Mouse (Mus musculus): Measurements from ENCODE around the gene Ifna4. TPM values are rescaled to one million over a fixed set of nuclear protein-coding genes. Genes with fewer than 3 reads are reported as not detected.

Ifna4 gene
- polyA plus RNA-seq, 1 experiment from 2014 or later = not detected

DNA sequence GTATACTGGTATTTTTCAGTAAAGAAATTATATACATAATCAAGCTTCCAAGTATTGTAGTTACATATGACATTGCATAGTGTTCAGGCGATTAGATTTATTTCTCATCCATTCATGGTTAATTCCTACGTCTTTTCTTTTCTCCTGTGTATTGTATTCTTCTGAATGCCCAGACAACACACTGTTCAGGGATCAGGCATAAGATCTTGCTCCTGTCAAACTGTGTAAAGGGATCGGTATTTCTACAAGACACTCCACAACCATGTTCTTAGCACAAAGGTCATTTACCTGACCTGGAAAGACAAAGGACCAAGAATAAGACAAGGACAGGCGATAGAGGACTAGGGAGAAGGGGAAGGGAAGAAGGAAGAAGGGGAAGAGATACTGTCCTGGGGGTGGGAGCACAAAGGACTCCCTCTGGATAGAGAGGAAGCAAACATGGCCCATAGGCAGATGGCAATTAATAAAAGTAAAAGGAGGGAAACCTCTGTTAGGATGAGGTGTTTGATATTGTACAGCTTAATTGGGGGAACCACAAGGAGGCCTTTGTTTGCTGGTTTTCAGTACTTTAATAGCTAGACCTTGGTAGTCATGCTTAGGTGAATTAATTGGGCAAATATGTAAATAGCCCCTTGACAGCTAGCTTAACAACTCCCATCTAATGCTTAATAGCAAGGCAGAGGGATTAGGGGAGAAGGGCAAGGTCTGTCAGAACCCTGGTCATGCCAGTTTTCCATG is 9.5 kb downstream of the Ifna4 start:
- DNase-seq (ENCODE audit: low spot score) (no peak), ATAC-seq (ENCODE audit: low read depth) (no peak)
- no peak overlapping the region for H3K4me3 ChIP-seq (ENCODE audit: low read depth, low read length)
- 60% methylated on average over 4 of the region's 4 CpGs for WGBS
- no peak overlapping the region for H3K27ac ChIP-seq (replicated peaks; ENCODE audit: low read depth, low read length)
- no peaks in the 10 kb centered on the region for H3K27me3 ChIP-seq (replicated peaks; ENCODE audit: control insufficient read depth, insufficient read depth, low read length)
- H3K9ac ChIP-seq (ENCODE audit: low read depth, low read length) = no peak overlapping the region
- no peak overlapping the region for H3K4me2 ChIP-seq (ENCODE audit: low read depth, low read length)
- no peaks in the 10 kb centered on the region for H3K4me1 ChIP-seq (ENCODE audit: control insufficient read depth, insufficient read depth, low read length)
- no peaks in the 10 kb centered on the region for H3K9me3 ChIP-seq (ENCODE audit: control insufficient read depth, low read length)
- no peaks in the 10 kb centered on the region for H3K36me3 ChIP-seq (ENCODE audit: control insufficient read depth, insufficient read depth, low read length)

DNA sequence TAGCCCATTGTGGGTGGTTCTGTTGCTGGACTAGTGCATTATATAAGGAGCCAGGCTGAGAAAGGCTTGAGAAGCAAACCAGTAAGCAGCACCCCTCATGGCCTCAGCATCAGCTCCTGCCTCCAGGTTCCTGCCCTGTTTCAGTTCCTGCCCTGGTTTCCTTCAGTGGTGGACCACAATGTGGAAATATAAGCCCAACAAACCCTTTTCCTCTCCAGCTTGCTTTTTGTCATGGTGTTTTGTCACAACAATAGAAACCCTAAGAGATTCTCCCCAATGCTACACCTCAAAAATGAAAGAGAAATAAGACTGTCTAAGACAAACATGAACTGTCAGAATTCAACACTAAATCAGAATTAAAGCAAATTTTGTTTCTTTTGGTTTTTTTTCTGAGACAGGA is 17.6 kb downstream of the Ifna4 start:
- Histone ChIP-seq H3K9ac (ENCODE audit: low read depth, low read length) (no peak overlapping the region), H3K4me1 (ENCODE audit: control insufficient read depth, insufficient read depth, low read length) (no peaks in the 10 kb centered on the region), H3K4me3 (ENCODE audit: low read depth, low read length) (no peak overlapping the region), H3K27me3 (replicated peaks; ENCODE audit: control insufficient read depth, insufficient read depth, low read length) (0 out of 2 replicates have a peak, but pooled peaks cover 3% of the 10 kb centered on the region), H3K9me3 (ENCODE audit: control insufficient read depth, low read length) (no peaks in the 10 kb centered on the region), H3K36me3 (ENCODE audit: control insufficient read depth, insufficient read depth, low read length) (no peaks in the 10 kb centered on the region), H3K27ac (replicated peaks; ENCODE audit: low read depth, low read length) (no peak overlapping the region), H3K4me2 (ENCODE audit: low read depth, low read length) (no peak overlapping the region)
- DNase-seq (ENCODE audit: low spot score) = no peak
- ATAC-seq (ENCODE audit: low read depth) = no peak

DNA sequence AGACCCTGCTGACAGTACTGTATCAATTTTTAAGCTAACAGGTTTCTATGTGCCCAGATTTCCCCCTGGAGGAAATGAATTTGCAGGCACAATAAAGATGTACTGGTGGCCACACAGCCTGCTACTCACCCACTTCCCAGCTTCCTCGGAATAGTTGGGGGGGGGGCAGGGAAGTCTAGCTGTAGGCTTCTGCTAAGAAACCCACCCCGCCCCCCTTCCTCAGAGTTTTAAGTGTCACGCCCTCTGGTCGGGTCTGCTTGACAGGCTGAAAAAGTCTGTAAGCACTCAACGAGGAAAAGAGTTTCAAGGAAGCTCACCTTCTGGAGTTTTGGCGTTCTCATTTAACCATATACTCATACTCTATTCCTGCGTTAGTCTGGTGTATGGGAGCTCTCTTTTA is 21.6 kb downstream of the Ifna4 start:
- H3K36me3 ChIP-seq (ENCODE audit: control insufficient read depth, insufficient read depth, low read length) = no peaks in the 10 kb centered on the region
- no peak overlapping the region for H3K9ac ChIP-seq (ENCODE audit: low read depth, low read length)
- no peak overlapping the region for H3K27ac ChIP-seq (replicated peaks; ENCODE audit: low read depth, low read length)
- WGBS = 1% methylated on average over 7 of the region's 7 CpGs
- 0 out of 2 replicates have a peak, but pooled peaks cover 2% of the 10 kb centered on the region for H3K4me1 ChIP-seq (ENCODE audit: control insufficient read depth, insufficient read depth, low read length)
- H3K4me2 ChIP-seq (ENCODE audit: low read depth, low read length) = no peak overlapping the region
- H3K9me3 ChIP-seq (ENCODE audit: control insufficient read depth, low read length) = no peaks in the 10 kb centered on the region
- no peak overlapping the region for H3K4me3 ChIP-seq (ENCODE audit: low read depth, low read length)
- peaks cover 10% of the 10 kb centered on the region; the same call in 1 of the 2 replicates for H3K27me3 ChIP-seq (replicated peaks; ENCODE audit: control insufficient read depth, insufficient read depth, low read length)
- no peak for ATAC-seq (ENCODE audit: low read depth)
- no peak for DNase-seq (ENCODE audit: low spot score)

DNA sequence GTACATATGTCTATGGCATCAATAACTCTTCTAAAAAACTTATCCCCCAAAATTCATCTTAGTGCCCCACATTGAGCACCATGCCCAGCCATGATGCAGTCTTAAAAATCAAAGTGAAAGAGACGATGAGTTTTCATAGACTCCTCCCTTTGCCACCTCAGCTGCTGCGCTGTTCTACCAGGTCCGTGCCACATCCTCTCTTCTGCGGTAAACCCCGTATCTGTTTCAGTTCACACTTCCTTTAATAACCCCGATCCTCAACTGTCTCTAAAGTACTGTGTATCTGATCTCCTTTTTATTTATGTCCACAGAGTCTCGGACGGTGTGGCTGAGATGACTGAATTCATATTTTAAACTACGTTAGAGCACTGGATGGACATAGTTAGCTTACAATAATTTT is 22.9 kb downstream of the Ifna4 start:
- DNase-seq (ENCODE audit: low spot score) (no peak), ATAC-seq (ENCODE audit: low read depth) (no peak)
- H3K27ac ChIP-seq (replicated peaks; ENCODE audit: low read depth, low read length) = no peak overlapping the region
- 0 out of 2 replicates have a peak, but pooled peaks cover 2% of the 10 kb centered on the region for H3K4me1 ChIP-seq (ENCODE audit: control insufficient read depth, insufficient read depth, low read length)
- no peak overlapping the region for H3K4me2 ChIP-seq (ENCODE audit: low read depth, low read length)
- no peaks in the 10 kb centered on the region for H3K9me3 ChIP-seq (ENCODE audit: control insufficient read depth, low read length)
- no peak overlapping the region for H3K4me3 ChIP-seq (ENCODE audit: low read depth, low read length)
- H3K27me3 ChIP-seq (replicated peaks; ENCODE audit: control insufficient read depth, insufficient read depth, low read length) = peaks cover 10% of the 10 kb centered on the region; the same call in 1 of the 2 replicates
- no peak overlapping the region for H3K9ac ChIP-seq (ENCODE audit: low read depth, low read length)
- no peaks in the 10 kb centered on the region for H3K36me3 ChIP-seq (ENCODE audit: control insufficient read depth, insufficient read depth, low read length)
- 61% methylated on average over 9 of the region's 9 CpGs for WGBS

DNA sequence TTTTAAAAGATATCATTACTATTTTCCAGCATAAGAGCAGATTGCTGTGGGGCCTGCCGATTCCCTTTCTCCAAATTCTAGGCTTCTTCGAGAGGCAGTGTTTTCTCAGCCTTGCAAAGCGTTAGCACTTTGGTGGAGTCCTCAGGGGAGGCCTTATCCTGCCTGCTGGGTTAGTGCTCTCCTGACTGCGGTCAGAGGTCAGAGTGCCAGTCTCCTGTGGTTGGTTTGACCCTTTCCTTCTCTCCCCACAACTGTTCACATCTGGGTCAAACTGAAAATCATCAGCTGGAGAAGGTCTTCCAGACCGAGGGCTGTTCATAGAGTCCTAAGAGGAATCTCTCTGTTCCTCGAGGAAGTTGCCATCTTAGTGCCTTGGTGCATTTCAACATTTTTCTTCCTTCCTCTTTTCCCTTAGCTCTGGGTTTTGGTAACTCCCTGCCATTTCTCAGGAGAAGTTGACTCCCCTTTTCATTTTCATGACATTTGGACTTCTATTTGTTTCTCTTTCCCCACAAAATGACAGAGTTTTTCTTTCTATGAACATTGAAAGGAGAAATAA is 23.4 kb downstream of the Ifna4 start:
- WGBS = 38% methylated on average over 6 of the region's 6 CpGs
- no peak overlapping the region for H3K4me3 ChIP-seq (ENCODE audit: low read depth, low read length)
- DNase-seq (ENCODE audit: low spot score) = no peak
- peaks cover 10% of the 10 kb centered on the region; the same call in 1 of the 2 replicates for H3K27me3 ChIP-seq (replicated peaks; ENCODE audit: control insufficient read depth, insufficient read depth, low read length)
- no peak overlapping the region for H3K4me2 ChIP-seq (ENCODE audit: low read depth, low read length)
- ATAC-seq (ENCODE audit: low read depth) = no peak
- H3K4me1 ChIP-seq (ENCODE audit: control insufficient read depth, insufficient read depth, low read length) = 0 out of 2 replicates have a peak, but pooled peaks cover 2% of the 10 kb centered on the region
- H3K9ac ChIP-seq (ENCODE audit: low read depth, low read length) = no peak overlapping the region
- no peaks in the 10 kb centered on the region for H3K36me3 ChIP-seq (ENCODE audit: control insufficient read depth, insufficient read depth, low read length)
- H3K27ac ChIP-seq (replicated peaks; ENCODE audit: low read depth, low read length) = no peak overlapping the region
- H3K9me3 ChIP-seq (ENCODE audit: control insufficient read depth, low read length) = no peaks in the 10 kb centered on the region

DNA sequence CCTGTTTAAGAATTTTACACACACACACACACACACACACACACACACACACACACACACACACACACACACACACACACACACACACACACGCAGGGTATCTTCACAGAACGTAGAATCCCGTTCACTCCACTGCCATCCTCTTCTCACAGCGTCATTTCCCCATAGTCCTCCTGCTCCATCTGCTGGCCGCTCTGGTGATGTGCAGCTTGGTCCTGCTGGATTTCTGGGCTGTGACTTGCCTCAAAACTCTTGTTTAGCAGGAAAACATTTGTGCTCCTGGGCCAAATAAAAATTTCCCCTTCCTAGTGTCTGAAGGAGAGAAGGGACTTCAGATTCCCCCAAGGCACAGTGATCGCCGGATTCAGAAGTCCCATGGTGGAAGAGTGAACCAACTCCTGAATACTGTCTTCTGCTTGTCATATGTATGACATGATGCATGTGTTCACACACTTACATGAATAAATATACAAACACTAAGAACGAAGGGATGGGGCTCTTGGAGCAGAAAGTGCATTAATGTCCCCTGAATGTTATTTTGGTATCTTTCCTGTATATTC is 25.8 kb downstream of the Ifna4 start:
- Histone ChIP-seq H3K9ac (ENCODE audit: low read depth, low read length) (no peak overlapping the region), H3K27me3 (replicated peaks; ENCODE audit: control insufficient read depth, insufficient read depth, low read length) (peaks cover 15% of the 10 kb centered on the region; the same call in 1 of the 2 replicates), H3K36me3 (ENCODE audit: control insufficient read depth, insufficient read depth, low read length) (no peaks in the 10 kb centered on the region), H3K9me3 (ENCODE audit: control insufficient read depth, low read length) (no peaks in the 10 kb centered on the region), H3K27ac (replicated peaks; ENCODE audit: low read depth, low read length) (no peak overlapping the region), H3K4me2 (ENCODE audit: low read depth, low read length) (peak overlapping the region; percentile 93), H3K4me3 (ENCODE audit: low read depth, low read length) (peak overlapping the region; percentile 51), H3K4me1 (ENCODE audit: control insufficient read depth, insufficient read depth, low read length) (0 out of 2 replicates have a peak, but pooled peaks cover 2% of the 10 kb centered on the region)
- DNase-seq (ENCODE audit: low spot score) = peak; percentile 71
- peak; percentile 72 for ATAC-seq (ENCODE audit: low read depth)
- 2% methylated on average over 8 of the region's 8 CpGs for WGBS

DNA sequence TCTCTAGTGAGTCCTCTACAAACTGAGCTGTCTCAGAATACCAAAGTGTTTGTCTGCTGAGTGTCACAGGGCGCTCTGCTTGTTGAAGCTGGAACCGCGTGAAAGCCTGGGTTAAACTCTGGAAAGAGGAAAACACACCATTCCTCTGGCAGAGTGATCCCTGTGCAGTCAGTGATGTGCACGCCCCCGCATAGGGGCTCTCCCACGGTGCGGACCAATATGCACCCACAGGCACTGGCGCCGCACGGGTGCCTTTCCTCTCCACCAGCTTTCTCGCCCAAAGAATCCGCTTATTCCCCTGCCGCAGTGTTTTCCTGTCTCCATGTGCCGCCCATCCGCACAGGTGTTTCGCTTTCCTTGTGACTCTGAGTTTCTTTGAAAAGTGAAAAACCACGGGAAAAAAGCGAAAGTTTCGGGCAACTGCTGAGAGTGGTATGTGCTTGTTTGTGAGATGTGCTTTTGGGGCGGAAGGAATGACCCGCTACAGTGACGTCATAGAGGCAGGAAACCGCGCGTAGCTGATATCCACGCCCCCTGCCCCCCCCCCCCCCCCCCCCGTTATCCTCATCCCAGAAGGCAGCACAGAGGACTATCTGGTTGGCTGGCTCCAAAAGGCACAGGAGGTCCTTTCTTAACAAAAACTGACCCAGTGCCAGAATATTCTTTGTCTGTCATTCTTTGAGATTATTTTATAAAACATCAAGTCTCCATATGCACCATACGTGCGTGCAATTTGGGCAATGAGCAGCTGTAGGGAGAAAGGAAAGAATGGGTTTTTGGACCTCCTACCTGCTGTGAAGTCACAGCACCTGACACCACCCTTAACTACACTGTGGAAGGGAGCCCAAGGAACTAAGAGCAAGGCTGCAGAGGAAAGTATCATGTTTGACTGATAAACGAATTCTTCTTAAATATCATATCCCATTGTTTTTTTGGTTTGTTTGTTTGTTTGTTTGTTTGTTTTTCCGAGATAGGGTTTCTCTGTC is 26.6 kb downstream of the Ifna4 start:
- no peaks in the 10 kb centered on the region for H3K36me3 ChIP-seq (ENCODE audit: control insufficient read depth, insufficient read depth, low read length)
- H3K4me3 ChIP-seq (ENCODE audit: low read depth, low read length) = peak overlapping the region; percentile 51
- 6% methylated on average over 29 of the region's 31 CpGs for WGBS
- DNase-seq (ENCODE audit: low spot score) (peak; percentile 63), ATAC-seq (ENCODE audit: low read depth) (peak; percentile 50)
- no peak overlapping the region for H3K27ac ChIP-seq (replicated peaks; ENCODE audit: low read depth, low read length)
- H3K9me3 ChIP-seq (ENCODE audit: control insufficient read depth, low read length) = no peaks in the 10 kb centered on the region
- H3K4me1 ChIP-seq (ENCODE audit: control insufficient read depth, insufficient read depth, low read length) = 0 out of 2 replicates have a peak, but pooled peaks cover 2% of the 10 kb centered on the region
- peak overlapping the region; percentile 93 for H3K4me2 ChIP-seq (ENCODE audit: low read depth, low read length)
- H3K9ac ChIP-seq (ENCODE audit: low read depth, low read length) = peak overlapping the region; percentile 61
- peaks cover 12% of the 10 kb centered on the region; the same call in 1 of the 2 replicates for H3K27me3 ChIP-seq (replicated peaks; ENCODE audit: control insufficient read depth, insufficient read depth, low read length)

DNA sequence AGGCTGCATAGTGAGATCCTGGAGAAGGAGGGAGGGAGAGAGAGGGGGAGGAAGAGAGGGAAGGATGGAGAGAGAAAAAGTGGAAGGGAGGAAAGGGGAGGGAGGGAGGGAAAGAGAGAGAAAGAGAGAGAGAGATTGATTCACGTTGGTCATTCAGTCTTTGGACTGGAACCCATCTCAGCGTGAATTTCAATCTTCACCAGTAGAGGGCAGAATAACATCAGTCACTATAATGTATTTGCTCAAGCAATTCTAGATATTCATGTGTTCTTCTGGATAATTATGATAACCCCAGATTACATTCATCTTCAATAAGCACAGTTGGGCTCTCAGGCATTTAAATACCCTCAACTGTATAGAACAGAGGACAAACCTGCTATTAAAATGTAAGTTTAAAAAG is 31.0 kb downstream of the Ifna4 start:
- Histone ChIP-seq H3K4me1 (ENCODE audit: control insufficient read depth, insufficient read depth, low read length) (0 out of 2 replicates have a peak, but pooled peaks cover 2% of the 10 kb centered on the region), H3K27me3 (replicated peaks; ENCODE audit: control insufficient read depth, insufficient read depth, low read length) (0 out of 2 replicates have a peak, but pooled peaks cover 5% of the 10 kb centered on the region), H3K4me3 (ENCODE audit: low read depth, low read length) (no peak overlapping the region), H3K9me3 (ENCODE audit: control insufficient read depth, low read length) (no peaks in the 10 kb centered on the region), H3K36me3 (ENCODE audit: control insufficient read depth, insufficient read depth, low read length) (no peaks in the 10 kb centered on the region), H3K4me2 (ENCODE audit: low read depth, low read length) (no peak overlapping the region), H3K9ac (ENCODE audit: low read depth, low read length) (no peak overlapping the region), H3K27ac (replicated peaks; ENCODE audit: low read depth, low read length) (no peak overlapping the region)
- peak; percentile 34; the same call in 1 of the 2 replicates for ATAC-seq (ENCODE audit: low read depth)
- DNase-seq (ENCODE audit: low spot score) = peak; percentile 70
- WGBS = 0% methylated on average over 2 of the region's 2 CpGs

Data from embryonic facial prominence, embryonic 14.5 days (tissue).